Mouse (Mus musculus) brain, embryonic 18.5 days (tissue): ENCODE data around the gene Actn4.
"Not testable (repeated sequence)": the region's sequence is repeated elsewhere in the genome, so short reads cannot be mapped to it uniquely, and the experiment has no call there.

Source experiments
- DNase-seq: peaks from one replicate; pipeline ENCODE4 v3.0.0-alpha.2; 2012; ENCODE audit warnings: low read depth, low spot score

The Actn4 gene

DNA sequence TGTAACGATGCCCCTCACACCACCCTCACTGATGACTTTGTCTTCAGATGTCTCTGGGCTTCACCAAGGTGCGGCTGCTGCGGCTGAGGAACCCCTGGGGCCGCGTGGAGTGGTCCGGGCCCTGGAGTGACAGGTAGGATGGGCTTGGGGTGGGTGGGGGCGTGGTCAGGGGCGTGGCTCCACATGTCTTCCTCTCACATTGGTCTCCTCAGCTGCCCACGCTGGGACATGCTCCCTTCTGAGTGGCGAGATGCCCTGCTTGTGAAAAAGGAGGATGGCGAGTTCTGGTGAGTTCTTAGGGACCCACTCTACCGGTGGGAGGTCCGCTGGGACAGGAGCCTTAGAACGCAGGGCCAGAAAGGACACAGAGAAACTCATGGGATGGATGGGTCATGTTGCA lies 75.7 kb downstream of the Actn4 start:
- DNase-seq = no peak

- not testable (repeated sequence) for DNase-seq
These were observed 78.4 kb downstream of the Actn4 start for GRCm38 (mm10) chr7:28883704-28884103.

DNA sequence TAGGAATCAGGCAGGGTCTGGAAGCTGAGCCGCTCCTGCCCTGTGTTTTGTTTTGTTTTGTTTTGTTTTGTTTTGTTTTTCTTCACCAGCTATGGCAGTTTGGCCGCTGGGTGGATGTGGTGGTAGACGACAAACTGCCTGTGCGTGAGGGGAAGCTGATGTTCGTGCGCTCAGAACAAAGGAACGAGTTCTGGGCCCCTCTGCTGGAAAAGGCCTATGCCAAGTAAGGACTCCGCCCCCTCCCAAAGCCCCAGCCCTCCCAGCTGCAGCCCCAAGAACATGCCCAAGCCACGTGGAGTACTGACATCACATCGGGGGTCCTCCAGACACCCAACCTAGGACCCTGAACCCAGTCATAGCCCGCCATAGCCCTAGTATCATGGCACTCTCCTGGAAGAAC lies 79.1 kb downstream of the Actn4 start:
- no peak for DNase-seq

DNA sequence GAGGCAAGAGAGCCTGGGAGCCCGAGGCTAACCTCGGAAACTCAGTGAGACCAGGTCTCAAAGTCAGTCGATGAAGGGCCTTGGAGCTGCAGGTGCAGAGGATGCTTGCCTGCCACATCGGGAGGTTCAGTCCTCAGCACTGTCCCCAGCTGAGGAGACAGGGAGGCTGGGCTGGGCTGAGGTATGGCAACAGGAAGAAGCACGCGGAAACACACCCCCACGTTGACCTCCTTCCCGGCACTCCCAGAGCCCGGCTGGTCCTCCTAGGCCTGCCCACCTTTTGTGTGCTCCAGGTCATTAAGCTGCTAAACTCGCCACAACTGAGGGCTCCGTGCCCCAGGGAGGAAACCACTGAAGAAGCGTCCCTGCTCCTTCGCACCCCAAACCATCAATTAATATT lies 80.9 kb downstream of the Actn4 start, which contains the start of gene Capn12:
TSS of gene Capn12 (plus strand) at position 224 of the 400 bp plus-strand sequence.
- no peak for DNase-seq

DNA sequence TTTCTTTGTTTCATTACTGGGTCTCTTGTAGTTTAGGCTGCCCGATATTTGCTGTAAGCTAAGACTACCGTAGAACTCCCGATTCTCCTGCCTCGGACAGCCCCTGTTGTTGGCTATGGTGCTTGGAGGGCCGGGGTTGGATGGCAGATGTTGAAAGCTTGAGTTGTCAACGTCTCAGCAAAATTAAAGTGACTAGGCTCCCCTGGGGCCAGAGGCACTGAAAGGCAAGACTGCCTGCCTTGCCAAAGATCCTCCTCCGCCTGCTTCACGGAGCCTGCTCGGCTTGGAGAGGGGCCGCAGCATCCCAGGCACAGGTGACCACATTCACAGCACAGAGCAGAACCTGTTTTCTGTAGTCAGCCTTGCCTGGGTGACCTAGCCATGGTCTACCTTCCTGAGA lies 81.6 kb downstream of the Actn4 start:
- no peak for DNase-seq

DNA sequence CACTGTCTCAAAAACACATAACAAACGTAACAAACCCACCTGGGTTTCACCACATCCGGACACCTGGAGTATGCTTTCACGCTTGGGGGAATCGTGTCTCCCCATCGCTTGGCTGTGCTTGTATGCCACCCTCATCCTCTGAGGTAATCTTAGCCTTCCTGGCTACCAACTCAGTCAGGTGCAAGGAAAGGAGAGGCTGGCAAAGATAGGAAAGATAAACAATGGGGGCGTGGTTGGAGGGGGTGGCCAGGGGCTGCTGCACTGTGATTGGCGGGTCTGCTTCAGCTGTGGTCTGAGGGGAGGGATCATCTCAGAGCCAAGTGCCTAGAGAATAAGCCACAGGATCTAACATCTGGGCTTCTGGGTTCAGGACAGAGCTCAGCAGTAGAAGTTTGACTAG lies 82.5 kb downstream of the Actn4 start:
- DNase-seq = no peak

- no peak for DNase-seq
These were observed 84.3 kb downstream of the Actn4 start for GRCm38 (mm10) chr7:28877856-28878255.

DNA sequence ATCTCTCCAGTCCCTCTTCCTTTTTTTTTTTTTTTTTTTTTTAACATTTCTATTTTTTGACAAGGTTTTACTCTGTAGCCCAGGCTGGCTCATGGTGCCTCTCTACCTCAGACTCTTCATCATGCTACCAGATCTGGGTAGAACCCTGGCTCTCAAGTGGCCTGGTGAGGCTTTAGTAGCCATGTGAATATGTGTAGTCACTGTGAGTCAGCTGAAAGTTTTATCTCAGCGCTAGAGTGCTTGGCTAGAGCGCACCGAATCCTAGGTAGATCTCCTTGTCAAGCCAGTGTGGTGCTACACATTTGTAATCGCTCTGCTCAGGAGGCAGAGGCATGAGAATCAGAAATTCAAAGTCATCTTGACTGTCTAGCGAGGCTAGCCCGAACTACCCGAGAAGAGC lies 85.0 kb downstream of the Actn4 start:
- no peak for DNase-seq

DNA sequence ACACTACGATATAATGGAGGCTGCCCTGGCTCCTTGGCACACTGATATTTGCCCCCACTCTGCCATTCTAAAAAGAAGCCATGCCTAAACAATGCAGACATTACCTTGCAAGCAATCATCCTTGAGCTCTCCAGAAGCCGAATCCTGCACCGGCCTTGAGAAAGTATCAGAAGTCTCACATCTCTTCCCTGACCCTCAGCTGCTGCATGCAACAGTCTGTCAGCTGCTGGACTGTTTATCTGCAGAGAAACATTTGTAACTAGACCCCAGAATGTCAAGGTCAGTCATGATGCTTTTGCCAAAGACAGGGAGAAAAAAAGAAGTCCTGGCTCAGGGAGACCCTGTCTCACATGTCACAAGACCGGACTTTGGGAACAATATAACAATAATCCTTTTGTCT lies 86.0 kb downstream of the Actn4 start:
- DNase-seq = no peak

GRCm38 (mm10) chr7:28874565-28874964 lies 87.6 kb downstream of the Actn4 start:
- no peak for DNase-seq

- no peak for DNase-seq
These were observed 91.1 kb downstream of the Actn4 start for GRCm38 (mm10) chr7:28870901-28871664.

DNA sequence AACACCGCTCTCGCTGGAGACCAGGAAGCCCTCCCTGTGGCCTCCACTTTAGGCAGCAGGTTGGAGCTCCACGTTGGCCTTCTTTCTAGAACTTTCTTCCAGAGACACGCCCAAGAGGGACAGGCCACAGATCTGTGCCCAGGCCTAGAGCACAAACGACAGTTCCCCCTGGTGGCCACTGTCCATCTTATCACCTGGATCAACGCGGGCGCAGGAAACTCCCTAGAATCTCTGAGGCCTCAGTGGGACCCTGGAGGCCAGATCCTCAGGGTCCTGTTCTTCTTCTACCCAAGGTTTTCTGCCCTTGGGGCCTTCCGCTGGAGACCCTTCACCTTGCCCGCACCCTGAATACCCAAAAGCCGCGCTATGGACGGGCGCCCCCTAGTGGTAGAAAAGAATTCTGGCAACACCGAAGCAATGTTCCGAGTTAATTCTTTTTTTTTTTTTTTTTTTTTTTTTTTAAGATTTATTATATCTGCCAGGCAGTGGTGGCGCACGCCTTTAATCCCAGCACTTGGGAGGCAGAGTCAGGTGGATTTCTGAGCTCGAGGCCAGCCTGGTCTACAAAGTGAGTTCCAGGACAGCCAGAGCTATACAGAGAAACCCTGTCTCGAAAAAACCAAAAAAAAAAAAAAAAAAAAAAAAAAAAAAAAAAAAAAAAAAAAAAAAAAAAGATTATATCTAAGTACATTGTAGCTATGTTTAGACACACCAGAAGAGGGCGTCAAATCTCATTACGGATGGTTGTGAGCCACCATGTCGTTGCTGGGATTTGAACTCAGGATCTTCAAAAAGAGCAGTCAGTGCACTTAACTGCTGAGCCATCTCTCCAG lies 94.4 kb downstream of the Actn4 start:
- not testable (repeated sequence) for DNase-seq

- no peak for DNase-seq
These were observed 95.2 kb downstream of the Actn4 start for GRCm38 (mm10) chr7:28866769-28867507.

DNA sequence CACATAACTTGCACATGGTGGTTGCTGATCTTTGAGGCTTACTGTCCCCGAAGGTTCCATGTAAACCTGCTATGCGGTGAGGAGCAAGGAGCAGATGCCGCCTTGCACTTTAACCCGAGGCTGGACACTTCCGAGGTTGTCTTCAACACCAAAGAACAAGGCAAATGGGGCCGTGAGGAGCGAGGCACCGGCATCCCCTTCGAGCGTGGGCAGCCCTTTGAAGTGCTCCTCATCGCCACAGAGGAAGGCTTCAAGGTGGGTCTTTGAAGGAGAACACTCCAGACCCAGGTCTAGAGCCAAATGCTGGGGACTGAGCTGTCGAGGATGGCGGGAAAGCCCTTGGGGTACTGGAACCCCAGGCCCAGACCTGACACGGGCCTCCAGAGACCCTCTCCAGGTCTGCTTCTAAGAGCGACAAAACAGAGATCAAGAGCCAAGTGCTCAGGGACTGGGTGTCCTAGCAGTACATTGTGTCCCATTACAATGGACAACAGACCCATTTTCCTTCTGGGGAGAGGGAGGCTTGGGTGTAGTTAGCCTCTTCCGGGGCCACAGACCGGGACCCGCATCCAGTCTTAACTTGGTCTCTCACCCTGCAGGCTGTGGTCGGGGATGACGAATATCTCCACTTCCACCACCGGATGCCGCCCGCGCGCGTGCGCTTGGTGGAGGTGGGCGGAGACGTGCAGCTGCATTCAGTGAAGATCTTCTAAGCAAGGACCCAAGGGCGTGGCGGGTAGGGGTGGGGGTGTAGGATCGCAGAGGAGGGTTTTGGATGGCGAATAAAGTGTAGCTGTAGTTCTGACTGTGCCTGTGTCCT lies 96.4 kb downstream of the Actn4 start:
- DNase-seq = no peak

DNA sequence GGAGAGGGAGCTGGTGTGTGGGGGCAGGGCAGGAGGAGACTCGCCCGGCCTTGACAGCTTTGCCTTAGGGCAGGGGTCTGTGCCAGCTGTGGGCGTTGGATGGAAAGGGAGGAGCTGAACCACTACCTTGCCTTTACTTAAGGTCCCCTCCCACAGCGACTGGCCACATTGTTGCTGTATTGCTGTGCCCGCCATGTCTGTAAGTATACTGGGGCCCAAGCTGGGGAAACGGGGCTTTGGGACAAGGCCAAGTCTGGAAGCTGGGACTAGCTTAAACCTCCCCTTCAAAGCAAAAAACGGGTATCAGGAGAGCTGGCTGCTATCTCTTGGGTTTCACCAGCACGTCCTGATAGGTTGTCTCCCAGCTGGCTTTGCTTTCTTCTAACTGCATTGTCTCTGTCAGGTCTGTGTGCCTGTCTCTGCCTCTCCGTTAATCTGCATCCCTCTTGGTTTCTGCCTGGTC lies 97.8 kb downstream of the Actn4 start:
- no peak for DNase-seq

- DNase-seq = no peak
These were observed 98.6 kb downstream of the Actn4 start, which contains the start of gene Lgals7 for GRCm38 (mm10) chr7:28863540-28863939. TSS of gene Lgals7 (plus strand) at chr7:28863853.

DNA sequence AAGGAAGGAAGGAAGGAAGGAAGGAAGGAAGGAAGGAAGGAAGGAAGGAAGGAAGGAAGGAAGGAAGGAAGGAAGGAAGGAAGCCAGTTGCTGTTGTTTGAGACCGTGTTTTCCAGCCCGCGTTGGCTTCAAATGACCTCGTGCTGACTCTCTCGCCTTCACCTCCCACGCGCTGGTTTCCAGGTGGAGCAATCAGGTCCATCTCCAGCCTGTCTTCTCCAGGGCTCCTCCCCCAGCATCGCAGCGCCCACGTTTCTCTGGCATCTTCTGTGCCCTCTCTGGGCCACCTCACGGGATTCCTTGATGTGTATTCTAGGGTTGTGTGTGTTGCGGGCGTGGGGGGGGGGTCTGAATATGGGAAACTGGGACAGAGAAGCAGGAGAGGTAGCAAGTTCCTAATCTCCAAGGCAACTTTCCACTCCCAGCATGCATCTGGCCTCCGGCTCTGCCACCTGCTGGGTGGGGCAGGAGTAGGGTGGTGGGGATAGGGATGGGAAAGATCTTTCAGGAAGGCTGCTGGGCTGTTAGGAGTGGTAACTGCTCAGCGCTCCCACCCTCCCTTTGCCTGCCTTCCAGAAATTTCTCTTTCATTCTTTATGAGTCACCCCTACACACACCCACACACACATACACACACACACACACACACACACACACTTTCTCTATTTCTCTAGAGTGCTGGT lies 99.2 kb downstream of the Actn4 start:
- no peak for DNase-seq

GRCm38 (mm10) chr7:28860898-28861297 lies 101.2 kb downstream of the Actn4 start:
- DNase-seq = no peak

DNA sequence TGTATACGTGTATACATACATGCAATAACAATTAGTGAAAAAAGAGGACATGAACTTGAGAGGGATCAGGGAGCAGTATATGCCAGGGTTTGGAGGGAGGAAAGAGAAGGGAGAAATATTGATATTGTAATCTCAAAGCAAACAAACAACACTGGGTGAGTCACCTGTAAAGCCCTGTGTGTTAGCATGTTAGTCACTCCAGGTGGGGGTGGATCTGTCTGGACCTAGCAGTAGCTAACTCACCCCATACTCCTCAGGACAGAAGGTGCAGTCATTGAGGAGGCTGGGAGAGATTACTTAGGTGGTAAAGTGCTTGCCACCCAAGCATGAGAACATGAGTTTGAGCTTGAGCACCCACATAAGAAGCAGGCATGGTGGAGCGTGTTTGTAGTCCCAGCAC lies 102.2 kb downstream of the Actn4 start:
- no peak for DNase-seq

DNA sequence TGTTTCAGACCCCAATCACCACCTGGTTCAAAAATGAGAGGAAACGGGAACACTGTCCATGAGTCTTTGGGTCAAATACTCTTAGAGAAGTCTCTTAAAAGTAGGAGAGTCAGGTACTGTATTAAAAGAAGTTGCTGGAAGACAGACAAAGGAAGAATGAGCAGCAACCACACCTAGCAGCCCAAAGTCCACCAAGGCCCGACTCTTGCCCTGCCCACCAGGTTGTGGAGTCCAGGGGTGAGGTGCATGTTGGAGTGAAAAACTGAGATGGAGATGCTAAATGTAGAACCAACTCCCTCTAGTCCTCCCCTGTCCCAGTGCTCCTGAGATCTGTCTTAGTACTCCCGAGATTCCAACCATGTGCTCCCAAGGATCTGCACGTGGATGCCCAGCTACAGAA lies 111.5 kb downstream of the Actn4 start:
- no peak for DNase-seq
